ENCODE assay signal across 10 mouse cellular contexts in the genomic region with DNA sequence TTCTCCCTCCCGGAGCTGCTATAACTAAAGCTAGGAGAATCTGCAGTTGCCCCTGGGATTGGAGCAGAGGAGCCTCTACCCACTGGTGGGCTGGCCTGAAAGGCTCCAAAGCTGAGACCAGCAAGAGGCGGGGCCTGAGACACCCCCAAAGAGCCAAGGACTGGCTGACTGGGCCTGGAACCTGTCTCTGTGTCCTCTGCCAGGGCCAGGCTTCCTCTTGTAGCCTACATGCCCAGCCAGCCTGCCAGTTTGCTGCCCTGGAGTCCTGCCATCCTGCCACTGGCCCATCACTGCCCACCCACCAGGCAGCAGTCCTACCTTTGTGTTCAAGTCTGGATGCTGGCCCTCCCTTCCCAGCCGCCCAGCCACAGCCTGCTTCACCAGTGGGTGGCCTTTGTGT.
DNase-seq lines count a peak whose midpoint lies in the region; ATAC-seq lines count a peak whose summit lies in the region.
"Had no signal": no experiment of that assay in that cellular context is flagged by ENCODE, and none has a peak within 500 bp of the region (broad histone marks: within the 10 kb centered on the region; RNA-seq: fewer than 3 reads in every experiment).

No protein-coding gene starts in this region.

- H3K9me3 ChIP-seq in forebrain, embryonic 15.5 days, result no peaks in the 10 kb centered on the region
- H3K9me3 ChIP-seq in midbrain, embryonic 14.5 days (ENCODE audit: control insufficient read depth, low read length), result no peaks in the 10 kb centered on the region
- H3K9me3 ChIP-seq in limb, embryonic 10.5 days (replicated peaks), result no peaks in the 10 kb centered on the region
- no peaks in the 10 kb centered on the region for H3K9me3 ChIP-seq in intestine, embryonic 15.5 days
- no peaks in the 10 kb centered on the region for H3K9me3 ChIP-seq in kidney, embryonic 16.5 days (ENCODE audit: low read length)
- H3K9me3 ChIP-seq: kidney, embryonic 15.5 days had no signal

- peaks cover 39% of the 10 kb centered on the region for H3K36me3 ChIP-seq in forebrain, embryonic 15.5 days
- peaks cover 57% of the 10 kb centered on the region for H3K36me3 ChIP-seq in midbrain, embryonic 14.5 days (ENCODE audit: control insufficient read depth, insufficient read depth, low read length)
- H3K36me3 ChIP-seq in limb, embryonic 10.5 days, result peaks cover 95% of the 10 kb centered on the region
- H3K36me3 ChIP-seq in intestine, embryonic 15.5 days, result peaks cover 28% of the 10 kb centered on the region
- H3K36me3 ChIP-seq in kidney, embryonic 16.5 days (ENCODE audit: insufficient read depth, low read length), result peaks cover 28% of the 10 kb centered on the region; the same call in 1 of the 2 replicates

- no peaks in the 10 kb centered on the region for H3K27me3 ChIP-seq in forebrain, embryonic 15.5 days
- no peaks in the 10 kb centered on the region for H3K27me3 ChIP-seq in midbrain, embryonic 14.5 days (ENCODE audit: control insufficient read depth, insufficient read depth, low read length)
- H3K27me3 ChIP-seq in limb, embryonic 10.5 days (ENCODE audit: low read depth, poor library complexity, severe bottlenecking), result no peaks in the 10 kb centered on the region
- no peaks in the 10 kb centered on the region for H3K27me3 ChIP-seq in intestine, embryonic 15.5 days (replicated peaks)
- H3K27me3 ChIP-seq in kidney, embryonic 16.5 days (ENCODE audit: insufficient read depth, low read length), result no peaks in the 10 kb centered on the region
- H3K27me3 ChIP-seq: kidney, embryonic 15.5 days had no signal

- DNase-seq in layer of hippocampus, adult 11-12 months (ENCODE audit: low spot score), result peak; percentile 24
- no peak for DNase-seq in layer of hippocampus, adult 9-10 months (ENCODE audit: low spot score)
- peak; percentile 55 for DNase-seq in midbrain, embryonic 14.5 days
- DNase-seq in limb, embryonic 10.5 days (ENCODE audit: low spot score), result no peak
- DNase-seq: liver, postnatal 0 days had no signal

- H3K4me1 ChIP-seq in forebrain, embryonic 15.5 days, result peaks cover 8% of the 10 kb centered on the region; the same call in 1 of the 2 replicates
- H3K4me1 ChIP-seq in midbrain, embryonic 14.5 days (ENCODE audit: control insufficient read depth, insufficient read depth, low read length), result no peaks in the 10 kb centered on the region; the same call in 1 of the 2 replicates
- H3K4me1 ChIP-seq in limb, embryonic 10.5 days, result 0 out of 2 replicates have a peak, but pooled peaks cover 7% of the 10 kb centered on the region
- no peaks in the 10 kb centered on the region for H3K4me1 ChIP-seq in intestine, embryonic 15.5 days (replicated peaks)
- no peaks in the 10 kb centered on the region for H3K4me1 ChIP-seq in kidney, embryonic 16.5 days (ENCODE audit: insufficient read depth, low read length)

- WGBS in forebrain, embryonic 15.5 days, result 35% methylated on average over 2 of the region's 3 CpGs
- WGBS in midbrain, embryonic 14.5 days, result 24% methylated on average over 3 of the region's 3 CpGs
- 70% methylated on average over 3 of the region's 3 CpGs for WGBS in limb, embryonic 10.5 days
- WGBS in intestine, embryonic 15.5 days, result 93% methylated on average over 2 of the region's 3 CpGs
- WGBS in kidney, embryonic 16.5 days, result 88% methylated on average over 2 of the region's 3 CpGs

- ATAC-seq in cerebellum, adult (ENCODE audit: insufficient number of reproducible peaks, low FRiP score, low TSS enrichment), result peak; percentile 63; the same call in 1 of the 2 replicates
- ATAC-seq in forebrain, embryonic 15.5 days (replicated peaks), result peak; percentile 86
- ATAC-seq in midbrain, embryonic 14.5 days (ENCODE audit: low FRiP score, low TSS enrichment), result peak; percentile 62
- ATAC-seq in intestine, embryonic 15.5 days, result no peak
- no peak for ATAC-seq in kidney, embryonic 16.5 days (ENCODE audit: low FRiP score, low TSS enrichment)
- ATAC-seq: liver, postnatal 0 days had no signal

- no peak overlapping the region for H3K4me2 ChIP-seq in forebrain, embryonic 15.5 days (replicated peaks)
- H3K4me2 ChIP-seq in midbrain, embryonic 14.5 days (ENCODE audit: low read length), result no peak overlapping the region
- H3K4me2 ChIP-seq in intestine, embryonic 15.5 days (replicated peaks), result no peak overlapping the region
- no peak overlapping the region for H3K4me2 ChIP-seq in kidney, embryonic 16.5 days (replicated peaks; ENCODE audit: low read depth, low read length)
- H3K4me2 ChIP-seq: kidney, embryonic 15.5 days had no signal

- H3K9ac ChIP-seq in forebrain, embryonic 15.5 days (replicated peaks), result no peak overlapping the region
- H3K9ac ChIP-seq in midbrain, embryonic 14.5 days (replicated peaks; ENCODE audit: low read length), result no peak overlapping the region
- H3K9ac ChIP-seq in intestine, embryonic 15.5 days, result no peak overlapping the region
- H3K9ac ChIP-seq in kidney, embryonic 16.5 days (replicated peaks; ENCODE audit: low read length), result no peak overlapping the region
- H3K9ac ChIP-seq: kidney, embryonic 15.5 days; liver, postnatal 0 days had no signal

- H3K27ac ChIP-seq in forebrain, embryonic 15.5 days (replicated peaks), result peak overlapping the region; percentile 55
- peak overlapping the region; percentile 1; the same call in 1 of the 2 replicates for H3K27ac ChIP-seq in midbrain, embryonic 14.5 days (replicated peaks; ENCODE audit: low read depth, low read length)
- H3K27ac ChIP-seq in limb, embryonic 10.5 days, result no peak overlapping the region
- no peak overlapping the region for H3K27ac ChIP-seq in intestine, embryonic 15.5 days
- H3K27ac ChIP-seq in kidney, embryonic 16.5 days (ENCODE audit: low read length), result no peak overlapping the region
- H3K27ac ChIP-seq: kidney, embryonic 15.5 days had no signal

- H3K4me3 ChIP-seq in forebrain, embryonic 15.5 days, result no peak overlapping the region
- no peak overlapping the region for H3K4me3 ChIP-seq in midbrain, embryonic 14.5 days (replicated peaks; ENCODE audit: low read depth, low read length)
- no peak overlapping the region for H3K4me3 ChIP-seq in limb, embryonic 10.5 days
- H3K4me3 ChIP-seq in intestine, embryonic 15.5 days (replicated peaks), result no peak overlapping the region
- H3K4me3 ChIP-seq in kidney, embryonic 16.5 days (ENCODE audit: low read length), result no peak overlapping the region
- H3K4me3 ChIP-seq: kidney, embryonic 15.5 days had no signal

Comparison
In these comparisons a context has a peak if more than half of its experiments do, and no peak if none do; other contexts are left out.
1. DNase-seq: peak in layer of hippocampus, adult 11-12 months (single experiment) and midbrain, embryonic 14.5 days (single experiment); none in layer of hippocampus, adult 9-10 months (single experiment) and limb, embryonic 10.5 days (single experiment).
2. ATAC-seq: peak in cerebellum, adult (single experiment), forebrain, embryonic 15.5 days (single experiment) and midbrain, embryonic 14.5 days (single experiment); none in intestine, embryonic 15.5 days (single experiment) and kidney, embryonic 16.5 days (single experiment).
3. H3K27ac ChIP-seq: peak in forebrain, embryonic 15.5 days (single experiment) and midbrain, embryonic 14.5 days (single experiment); none in limb, embryonic 10.5 days (single experiment), intestine, embryonic 15.5 days (single experiment) and kidney, embryonic 16.5 days (single experiment).